Mouse (Mus musculus) CH12.LX (cell line): ENCODE results near the gene Kidins220. TPM values are rescaled to one million over a fixed set of nuclear protein-coding genes. Genes with fewer than 3 reads are reported as not detected.

Experiments
- DNase-seq: peaks from one replicate; pipeline ENCODE4 v3.0.0-alpha.2; 2013; ENCODE audit errors: extremely low read depth
- H3K27ac ChIP-seq: 2 replicates; pipeline ENCODE4 v1.5.1; 2012; ENCODE audit warnings: low read depth, mild to moderate bottlenecking, control low read depth, moderate library complexity; ENCODE audit not compliant: insufficient read depth
- H3K27me3 ChIP-seq: replicated peaks from 2 replicates; pipeline ENCODE3; 2012; ENCODE audit warnings: inconsistent platforms
- H3K36me3 ChIP-seq, 2 experiments: replicated peaks in 1 of 2; 2 replicates each; pipeline versions ENCODE3 to v1.6.1; 2012; ENCODE audit warnings: inconsistent platforms in 1 of 2, low read length in 1 of 2, mild to moderate bottlenecking in 1 of 2, mixed read lengths in 1 of 2, moderate library complexity in 1 of 2; ENCODE audit not compliant: control insufficient read depth in 1 of 2, insufficient read depth in 1 of 2
- H3K4me1 ChIP-seq, 2 experiments: 2 replicates each; pipeline ENCODE4 v1.6.1; 2012; ENCODE audit warnings: inconsistent platforms in 1 of 2, moderate library complexity in 1 of 2; ENCODE audit not compliant: insufficient read depth in 2 of 2, control insufficient read depth in 1 of 2
- H3K4me2 ChIP-seq: 2 replicates; pipeline ENCODE4 v1.6.1; 2012; ENCODE audit warnings: low read depth, mild to moderate bottlenecking, control low read depth; ENCODE audit not compliant: poor library complexity, insufficient read depth, severe bottlenecking
- H3K4me3 ChIP-seq, 3 experiments: fragments of 150-350 bp in 1 of 3; sonication (generic) in 1 of 3; replicated peaks in 1 of 3; 2 replicates each; pipeline versions ENCODE3 to v1.5.1; 2011 to 2012; ENCODE audit warnings: low read depth in 2 of 3, low read length in 2 of 3, mild to moderate bottlenecking in 2 of 3, moderate library complexity in 2 of 3, control low read depth in 1 of 3, improper control_type of control experiment in 1 of 3, inconsistent platforms in 1 of 3, mixed read lengths in 1 of 3; ENCODE audit not compliant: poor library complexity in 1 of 3
- H3K79me2 ChIP-seq: replicated peaks from 2 replicates; pipeline ENCODE4 v1.6.1; 2012; ENCODE audit warnings: mild to moderate bottlenecking, moderate library complexity; ENCODE audit not compliant: control insufficient read depth, poor library complexity, insufficient read depth, severe bottlenecking; ENCODE audit errors: extremely low read depth
- H3K9ac ChIP-seq: 2 replicates; pipeline ENCODE4 v1.6.1; 2012; ENCODE audit warnings: low read depth, mild to moderate bottlenecking, control low read depth, moderate library complexity; ENCODE audit not compliant: insufficient read depth
- H3K9me3 ChIP-seq: replicated peaks from 2 replicates; pipeline ENCODE3; 2012; ENCODE audit warnings: low read length, inconsistent platforms, mixed read lengths
- CHD2 ChIP-seq: IDR thresholded peaks from 2 replicates; pipeline ENCODE4 v1.6.1; 2011; ENCODE audit warnings: low read length, improper control_type of control experiment
- CTCF ChIP-seq, 2 experiments: IDR thresholded peaks in 1 of 2; conservative IDR thresholded peaks in 1 of 2; 2 replicates each; pipeline ENCODE4 v1.5.1; 2011 to 2012; ENCODE audit warnings: low read depth in 2 of 2, low read length in 2 of 2, improper control_type of control experiment in 1 of 2, inconsistent platforms in 1 of 2, mild to moderate bottlenecking in 1 of 2, moderate library complexity in 1 of 2
- NRF1 ChIP-seq: IDR thresholded peaks from 2 replicates; pipeline ENCODE4 v1.6.1; 2014; ENCODE audit warnings: low read depth, mild to moderate bottlenecking, inconsistent platforms, low read length, improper control_type of control experiment, moderate library complexity
- PAX5 ChIP-seq: IDR thresholded peaks from 2 replicates; pipeline ENCODE4 v1.6.1; 2012; ENCODE audit warnings: low read length, inconsistent platforms, mixed read lengths
- RAD21 ChIP-seq: IDR thresholded peaks from 2 replicates; pipeline ENCODE4 v1.6.1; 2011; ENCODE audit warnings: low read depth, mild to moderate bottlenecking, low read length, improper control_type of control experiment, moderate library complexity
- RCOR1 ChIP-seq: conservative IDR thresholded peaks from 2 replicates; pipeline ENCODE4 v1.6.1; 2012; ENCODE audit warnings: low read depth, mild to moderate bottlenecking, inconsistent platforms, low read length, improper control_type of control experiment
- SMC3 ChIP-seq: IDR thresholded peaks from 2 replicates; pipeline ENCODE4 v1.6.1; 2011; ENCODE audit warnings: low read depth, low read length, improper control_type of control experiment
- TCF12 ChIP-seq: IDR thresholded peaks from 2 replicates; pipeline ENCODE4 v1.6.1; 2014; ENCODE audit warnings: low read depth, mild to moderate bottlenecking, inconsistent platforms, low read length, improper control_type of control experiment
- dilution Hi-C: fragments of 300-500 bp; cut with MboI; formaldehyde crosslinking; loops from 2 replicates; pipeline ENCODE4 v1.14.3; 2020; ENCODE audit warnings: low sequenced_read_pairs; ENCODE audit not compliant: extremely low pct_unique_long_range_greater_than_20kb, extremely low pct_ligation_motif_present
- in situ Hi-C: fragments of 300-500 bp; cut with MboI; formaldehyde crosslinking; loops from 3 replicates; pipeline ENCODE4 v1.14.3; 2019; ENCODE audit warnings: low sequenced_read_pairs, low pct_ligation_motif_present, low pct_unique_long_range_greater_than_20kb, mixed read lengths
- polyA plus RNA-seq: library from polyadenylated mRNA; unstranded; fragments of >175 nt; gene quantifications from 2 replicates; pipeline ENCODE4 v1.2.1, GENCODE M21; 2012; ENCODE audit warnings: low read depth; ENCODE audit not compliant: insufficient read length
- total RNA-seq, 2 experiments: library from RNA; depleted of rRNA; stranded (reverse); fragments of 300-350 nt in 1 of 2; fragments of >200 nt in 1 of 2; gene quantifications; 2 replicates each; pipeline ENCODE4 v1.2.3; 2012 to 2014

Gene Kidins220
- total and polyA plus RNA-seq, 3 experiments, result 32.4 to 47.8 (median 39.4) TPM

GRCm38 (mm10) chr12:24948344-24948743 is 26.4 kb upstream of the Kidins220 start:
- peak; percentile 60 for DNase-seq
- Histone ChIP-seq H3K4me1 (peaks cover 4 to 5% of the 10 kb centered on the region in 2 experiments; a peak in 3 of 4 replicates), H3K4me3 (no peak overlapping the region), H3K27ac (no peak overlapping the region), H3K27me3 (no peaks in the 10 kb centered on the region), H3K79me2 (no peaks in the 10 kb centered on the region), H3K36me3 (no peaks in the 10 kb centered on the region), H3K9ac (no peak overlapping the region), H3K4me2 (no peak overlapping the region), H3K9me3 (no peaks in the 10 kb centered on the region)
- TF ChIP-seq SMC3 (peak; percentile 66), RAD21 (peak; percentile 84), RCOR1 (no peak), TCF12 (peak; percentile 43; the same call in 1 of the 2 replicates), NRF1 (no peak), CTCF (conservative IDR thresholded peaks at IDR 0.05 in 1 of 2, IDR thresholded peaks at IDR 0.05 in 1 of 2; ENCODE audit: low read depth in 2 of 2, low read length in 2 of 2) (peak; percentile 44 to 85; a peak in 3 of 4 replicates)
- in situ Hi-C loops (no loop called here), dilution Hi-C loops (no loop called here)

- Histone ChIP-seq H3K79me2 (no peaks in the 10 kb centered on the region), H3K27ac (no peak overlapping the region), H3K27me3 (no peaks in the 10 kb centered on the region), H3K4me2 (no peak overlapping the region), H3K4me1 (peaks cover 4 to 5% of the 10 kb centered on the region in 2 experiments; a peak in 3 of 4 replicates), H3K9ac (no peak overlapping the region), H3K4me3 (no peak overlapping the region), H3K36me3 (no peaks in the 10 kb centered on the region), H3K9me3 (no peaks in the 10 kb centered on the region)
- in situ Hi-C loops, result loop anchor here (5.0 to 25.0 kb wide), 3 partner anchors 238 to 463 kb away; partner anchors contain the start of gene Taf1b
- no peak for TF ChIP-seq PAX5
- TF ChIP-seq RAD21, result peak; percentile 45
- TF ChIP-seq CTCF (conservative IDR thresholded peaks at IDR 0.05 in 1 of 2, IDR thresholded peaks at IDR 0.05 in 1 of 2; ENCODE audit: low read depth in 2 of 2, low read length in 2 of 2), result peak; percentile 58
- peak; percentile 36 for TF ChIP-seq SMC3
- dilution Hi-C loops, result no loop called here
- DNase-seq, result peak; percentile 24
These were observed 24.2 kb upstream of the Kidins220 start for GRCm38 (mm10) chr12:24950376-24951046.

- Histone ChIP-seq H3K4me1 (peaks cover 4 to 5% of the 10 kb centered on the region in 2 experiments; a peak in 3 of 4 replicates), H3K36me3 (no peaks in the 10 kb centered on the region), H3K9me3 (no peaks in the 10 kb centered on the region), H3K79me2 (no peaks in the 10 kb centered on the region), H3K4me3 (no peak overlapping the region), H3K27ac (no peak overlapping the region), H3K4me2 (no peak overlapping the region), H3K9ac (no peak overlapping the region), H3K27me3 (no peaks in the 10 kb centered on the region)
- in situ Hi-C loops, result loop anchor here (5.0 to 25.0 kb wide), 3 partner anchors 240 to 465 kb away; partner anchors contain the start of gene Taf1b
- no peak for TF ChIP-seq RCOR1
- no peak for TF ChIP-seq CHD2
- peak; percentile 77 for TF ChIP-seq RAD21
- TF ChIP-seq CTCF (conservative IDR thresholded peaks at IDR 0.05 in 1 of 2, IDR thresholded peaks at IDR 0.05 in 1 of 2; ENCODE audit: low read depth in 2 of 2, low read length in 2 of 2), result peak; percentile 81 to 86
- peak; percentile 62 for TF ChIP-seq SMC3
- peak; percentile 70 for DNase-seq
- dilution Hi-C loops, result no loop called here
These were observed 22.6 kb upstream of the Kidins220 start for GRCm38 (mm10) chr12:24952147-24952546.
